Mouse (Mus musculus) pancreas, adult 10 weeks (tissue): ENCODE data around the gene Stk36. TPM values are rescaled to one million over a fixed set of nuclear protein-coding genes. Genes with fewer than 3 reads are reported as not detected.

Experiments
- polyA plus RNA-seq: library from polyadenylated mRNA; stranded (reverse); fragments of 350-450 nt; fragmentation: Illumina TruSeq; extraction: RNeasy Lipid Tissue Mini Kit (QIAGEN cat#74804); gene quantifications from one replicate; pipeline ENCODE4 v1.2.3, GENCODE M21; 2015; ENCODE audit warnings: low read depth, low replicate concordance; ENCODE audit not compliant: insufficient read depth

Stk36 gene
- polyA plus RNA-seq = 1.3 TPM

GRCm38 (mm10) chr1:74601267-74601962 lies at the start of gene Stk36, which contains the start of gene Rnf25:
Stk36 (plus strand) TSS chr1:74601445.
Rnf25 (minus strand) TSS chr1:74601397.

DNA sequence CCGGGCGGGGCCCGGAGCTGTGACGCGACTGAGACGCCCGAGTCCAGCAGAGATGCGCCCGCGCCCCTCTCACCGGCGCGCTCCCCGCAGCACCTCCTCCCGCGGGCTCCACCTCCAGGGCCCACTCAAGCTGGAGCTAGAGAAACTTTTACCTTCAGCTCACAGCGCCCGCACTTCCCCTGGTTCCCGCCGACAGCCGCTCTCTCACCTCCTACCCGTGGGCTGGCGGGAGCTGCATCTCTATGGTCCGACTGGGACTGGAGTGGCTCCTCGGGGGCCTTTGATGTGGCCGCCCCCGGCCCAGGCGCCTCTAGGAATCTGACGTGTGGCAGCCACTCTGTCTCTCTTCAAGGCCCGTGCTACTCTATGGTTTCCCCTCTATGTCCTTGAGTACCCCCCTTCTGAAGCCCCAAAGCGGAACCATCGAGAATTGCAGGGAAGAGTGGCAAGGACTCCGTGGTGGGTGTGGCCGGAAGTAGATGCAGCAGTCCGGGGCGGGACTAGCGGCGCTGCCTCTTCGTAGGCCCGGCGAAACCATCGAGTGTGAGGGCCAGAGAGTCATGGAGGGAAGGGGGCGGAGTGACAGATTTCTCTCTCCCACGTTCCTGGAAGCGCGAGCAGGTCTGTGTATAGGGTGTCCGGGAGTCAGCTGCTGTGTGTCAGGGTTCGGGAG lies 13.3 kb upstream of the Stk36 start, which contains the start of the genes Zfp142 and Bcs1l:
Gene Zfp142 (minus strand): TSS at position 474 of the 673 bp plus-strand sequence.
Gene Bcs1l (plus strand): TSS at position 517 of the 673 bp plus-strand sequence.

GRCm38 (mm10) chr1:74661448-74662195 lies 60.4 kb downstream of the Stk36 start, which contains the start of gene Ttll4:
Ttll4 (plus strand) TSS chr1:74661745.

Other genes with a start within 250 kb of the Stk36 start
- not detected for gene Catip, start 239.3 kb upstream of the Stk36 start, polyA plus RNA-seq
- 7.4 TPM for gene Slc11a1, start 226.2 kb upstream of the Stk36 start, polyA plus RNA-seq
- 23.8 TPM for gene Ctdsp1, start 209.9 kb upstream of the Stk36 start, polyA plus RNA-seq
- gene Vil1, start 192.1 kb upstream of the Stk36 start, polyA plus RNA-seq = 4.9 TPM
- 3.5 TPM for gene Cnot9, start 95.4 kb upstream of the Stk36 start, polyA plus RNA-seq
- not detected for gene Plcd4, start 58.6 kb upstream of the Stk36 start, polyA plus RNA-seq
- gene Usp37, start 57.2 kb upstream of the Stk36 start, polyA plus RNA-seq = 1.4 TPM
- gene Zfp142, start 13.2 kb upstream of the Stk36 start, polyA plus RNA-seq = 3.1 TPM
- 3.8 TPM for gene Bcs1l, start 13.2 kb upstream of the Stk36 start, polyA plus RNA-seq
- 30.5 TPM for gene Rnf25, start within 50 bp of the Stk36 start, polyA plus RNA-seq
- 6.9 TPM for gene Ttll4, start 60.3 kb downstream of the Stk36 start, polyA plus RNA-seq
- 17.1 TPM for gene Cyp27a1, start 112.1 kb downstream of the Stk36 start, polyA plus RNA-seq
- not detected for gene Prkag3, start 147.8 kb downstream of the Stk36 start, polyA plus RNA-seq
- gene Wnt6, start 170.4 kb downstream of the Stk36 start, polyA plus RNA-seq = 0.41 TPM
- not detected for gene Wnt10a, start 190.1 kb downstream of the Stk36 start, polyA plus RNA-seq